Mouse (Mus musculus) heart, adult 8-10 months (tissue): ENCODE measurements around the gene Gm15093. TPM values are rescaled to one million over a fixed set of nuclear protein-coding genes. Genes with fewer than 3 reads are reported as not detected.
"Not testable (repeated sequence)": the region's sequence is repeated elsewhere in the genome, so short reads cannot be mapped to it uniquely, and the experiment has no call there.

Source experiments
- DNase-seq: peaks from one replicate; pipeline ENCODE4 v3.0.0; 2022; ENCODE audit warnings: low spot score
- total RNA-seq, 4 experiments: library from RNA; stranded (reverse); gene quantifications; 2 replicates each; pipeline ENCODE4 v1.2.4; 2022

The Gm15093 gene
- not detected for total RNA-seq

DNA sequence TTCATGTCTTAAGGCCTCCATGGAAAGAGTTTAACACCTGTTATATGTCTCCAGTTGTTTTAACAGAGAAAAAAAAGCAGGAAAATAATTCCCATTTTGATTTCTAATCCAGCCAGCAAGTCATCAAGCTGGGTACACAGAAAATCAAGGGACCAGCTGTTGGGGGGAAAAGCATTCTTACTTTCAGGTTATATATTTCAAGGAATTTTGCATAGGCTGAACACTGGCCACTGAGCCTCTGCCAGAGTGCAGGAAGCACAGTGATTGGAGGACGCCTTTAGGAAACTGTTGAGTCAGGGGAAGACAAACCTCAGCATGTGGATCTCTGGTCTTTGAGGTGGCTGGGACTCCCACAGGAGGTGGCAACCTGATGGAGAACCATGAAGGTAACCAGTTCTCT is at the start of gene Gm15093:
Gene Gm15093 (plus strand): TSS at position 301 of the 400 bp plus-strand sequence.
- DNase-seq: not testable (repeated sequence)

Other genes with a start within 250 kb of the Gm15093 start
- gene Ott, start 198.1 kb upstream of the Gm15093 start, total RNA-seq: not detected
- not detected for gene Gm15085, start 175.2 kb downstream of the Gm15093 start, total RNA-seq